Mouse (Mus musculus): ENCODE results near the gene Ebf1. TPM values are rescaled to one million over a fixed set of nuclear protein-coding genes. Genes with fewer than 3 reads are reported as not detected.

The Ebf1 gene
- total RNA-seq, 1 experiment from 2014 or later = 18.3 TPM

DNA sequence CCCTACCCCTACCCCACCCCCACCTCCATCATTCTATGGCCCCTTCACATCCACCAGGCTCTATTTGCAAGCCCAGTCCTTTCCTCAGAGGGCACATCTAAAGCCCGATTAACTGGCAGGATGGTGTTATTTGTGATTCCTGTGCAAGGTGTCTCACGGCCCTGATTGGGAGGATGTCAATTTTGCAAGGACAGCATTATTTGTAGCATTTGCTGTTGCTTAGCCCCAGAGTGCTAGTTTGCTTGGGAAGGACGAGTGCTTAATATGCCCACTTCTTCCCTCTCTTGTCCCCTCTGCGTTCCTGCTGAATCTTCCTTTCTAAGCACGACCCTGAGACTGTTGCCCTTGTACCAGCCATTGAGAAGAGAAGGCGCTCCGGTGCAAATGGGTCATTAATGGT is 337.2 kb downstream of the Ebf1 start:
- no peak for DNase-seq

DNA sequence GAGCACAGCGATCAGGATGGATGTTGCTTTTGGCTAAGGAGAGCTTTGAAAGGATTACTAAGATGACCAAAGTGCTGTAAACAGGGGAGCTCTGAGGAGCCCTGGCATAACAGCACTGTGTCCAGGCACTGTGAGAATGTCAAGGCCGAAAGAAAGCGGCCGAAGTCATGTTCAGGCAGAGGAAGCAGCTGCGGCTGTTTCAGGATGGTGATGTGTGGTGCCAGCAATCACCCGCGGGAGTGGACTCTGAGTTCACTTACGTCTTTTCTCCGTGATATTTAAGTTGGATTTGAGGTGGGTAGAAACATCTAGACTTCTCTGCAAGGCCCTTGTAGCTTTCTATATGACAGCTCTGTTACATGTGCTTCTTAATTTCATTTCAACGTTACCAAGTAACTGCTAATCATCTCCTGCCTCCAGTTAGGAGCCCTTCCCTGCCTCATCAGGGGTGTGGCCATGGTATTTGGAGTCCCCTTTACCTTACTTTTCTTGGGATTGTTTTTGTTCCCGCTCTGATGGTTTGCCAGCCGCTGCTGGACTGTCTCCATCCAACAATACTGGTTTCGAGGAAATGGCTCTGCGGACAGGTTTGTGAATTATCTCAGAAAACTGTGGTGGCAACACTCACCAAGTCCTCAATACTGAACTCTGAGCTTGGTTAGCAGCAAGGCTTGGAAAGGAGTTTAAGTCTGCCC is 345.8 kb downstream of the Ebf1 start:
- DNase-seq = peak; percentile 53

DNA sequence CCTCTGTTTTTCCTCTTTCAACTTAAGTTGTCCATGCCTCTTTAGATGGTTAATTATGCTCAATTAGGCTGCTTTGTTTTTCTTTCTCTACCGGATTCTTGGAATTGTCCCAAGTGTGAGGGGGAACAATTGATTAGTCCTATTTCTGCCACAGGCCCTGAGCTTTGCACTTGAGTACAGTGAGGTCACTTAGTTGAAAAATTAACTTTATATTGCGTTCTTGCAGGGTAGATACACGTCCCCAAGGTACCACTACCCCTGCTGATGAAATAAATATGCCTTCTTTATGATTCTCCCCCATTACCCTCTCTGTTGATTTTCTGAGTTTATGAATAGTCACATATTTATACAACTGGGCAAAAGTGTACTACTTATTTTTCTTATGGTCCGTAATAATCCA is 351.9 kb downstream of the Ebf1 start:
- no peak for DNase-seq

DNA sequence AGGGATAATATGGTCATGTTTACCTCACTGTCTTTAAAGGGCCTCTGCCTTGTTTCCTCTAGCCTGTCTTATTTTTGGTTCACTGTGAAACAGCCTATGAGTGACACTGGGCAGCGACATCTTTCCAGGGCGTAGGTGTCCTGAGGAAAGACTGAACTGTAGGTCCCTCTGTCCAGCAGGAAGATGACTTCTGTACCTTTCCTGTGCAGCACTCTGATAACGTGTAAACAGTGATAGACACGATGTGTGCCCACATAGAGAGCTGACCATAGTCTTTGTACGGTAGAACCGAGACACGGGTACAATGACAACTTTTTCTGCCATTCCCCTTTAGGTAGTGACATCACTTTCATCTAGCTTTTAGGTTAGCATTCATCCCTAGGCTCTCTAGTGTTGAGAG is 357.2 kb downstream of the Ebf1 start:
- DNase-seq = no peak

DNA sequence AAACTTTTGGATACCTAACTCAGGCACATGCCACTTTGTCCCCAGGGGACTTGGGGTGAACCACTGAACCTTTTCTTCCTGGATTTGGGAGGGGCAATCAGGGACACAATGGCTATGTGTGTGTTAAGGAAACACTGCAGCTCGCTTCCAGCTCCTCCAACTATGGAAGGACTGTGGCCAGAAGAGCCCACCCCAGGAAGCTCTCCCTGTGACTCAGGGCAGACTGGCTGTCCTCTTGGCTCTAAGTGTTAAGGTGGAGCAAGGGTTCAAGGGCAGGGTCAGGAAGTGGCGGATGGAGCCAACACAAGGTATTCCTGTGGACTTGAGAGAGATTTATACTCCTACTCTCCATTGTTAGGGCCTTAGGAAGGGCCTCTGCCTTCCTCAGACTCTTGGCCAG is 358.0 kb downstream of the Ebf1 start:
- peak; percentile 39 for DNase-seq

DNA sequence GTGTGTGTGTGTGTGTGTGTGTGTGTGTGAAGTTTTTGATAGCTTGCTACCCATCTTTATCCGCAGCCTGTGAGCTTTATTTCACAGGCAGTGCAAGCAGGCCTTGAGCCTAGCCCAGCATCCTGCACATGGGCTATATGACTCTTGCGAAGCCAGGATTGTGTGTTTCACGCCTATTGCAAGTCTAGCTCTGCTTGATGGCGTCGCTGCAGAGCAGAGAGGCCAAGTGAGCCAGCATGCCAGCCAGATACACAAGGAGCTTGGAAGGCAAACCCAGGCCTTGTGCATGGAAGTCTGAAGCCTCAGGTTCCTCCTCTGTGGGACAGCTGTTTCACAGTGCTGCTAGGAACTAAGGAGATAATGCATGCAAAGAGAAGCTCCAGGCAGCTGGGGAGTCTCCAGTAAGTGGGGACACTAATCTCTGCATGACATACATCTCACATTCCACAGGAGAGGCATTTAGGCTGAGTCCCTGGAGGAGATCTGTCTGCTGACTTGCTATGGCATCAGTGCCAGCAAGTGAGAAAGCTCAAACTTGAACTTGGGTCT is 359.2 kb downstream of the Ebf1 start:
- no peak for DNase-seq

DNA sequence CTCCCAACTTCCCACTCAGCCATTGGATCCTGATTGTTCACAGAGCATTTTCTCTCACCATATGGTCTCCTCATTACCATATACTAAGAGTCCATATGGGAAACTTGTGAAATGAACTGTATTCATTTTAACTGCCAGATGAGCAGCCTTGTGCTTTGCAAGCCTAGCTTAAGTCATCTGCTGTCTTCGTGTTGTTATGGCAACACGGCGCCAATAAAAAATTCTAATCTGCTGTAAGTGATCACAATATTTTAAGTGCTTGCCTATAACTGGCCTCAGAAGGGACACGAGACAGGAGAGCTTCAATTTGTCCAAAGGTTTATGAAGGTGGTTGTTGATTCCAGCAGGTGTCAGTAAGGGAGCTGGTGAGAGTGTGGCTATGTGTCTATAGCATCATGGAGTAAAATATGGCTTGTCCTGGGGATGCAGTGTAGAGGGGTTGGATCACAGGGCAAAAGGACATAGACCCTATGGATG is 360.8 kb downstream of the Ebf1 start:
- DNase-seq = no peak

DNA sequence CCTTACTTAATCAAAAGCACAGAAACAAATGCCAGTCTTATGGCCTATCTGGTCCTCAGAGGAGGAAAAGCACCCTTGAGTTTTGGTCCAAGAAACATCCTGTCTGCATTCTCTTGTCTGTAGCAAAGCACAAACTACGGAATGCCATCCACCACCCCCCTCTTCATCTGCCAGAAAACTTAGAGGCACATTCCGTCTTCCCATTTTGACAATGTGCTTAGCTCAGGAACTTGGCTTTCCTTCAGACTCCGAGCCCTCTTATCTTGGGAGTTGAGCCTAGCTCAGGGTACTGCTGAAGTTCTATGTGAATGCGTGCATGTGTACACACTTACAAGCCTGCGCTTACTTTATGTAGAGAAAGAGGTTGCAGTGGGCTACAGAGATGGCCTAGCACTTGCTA is 362.3 kb downstream of the Ebf1 start:
- no peak for DNase-seq

DNA sequence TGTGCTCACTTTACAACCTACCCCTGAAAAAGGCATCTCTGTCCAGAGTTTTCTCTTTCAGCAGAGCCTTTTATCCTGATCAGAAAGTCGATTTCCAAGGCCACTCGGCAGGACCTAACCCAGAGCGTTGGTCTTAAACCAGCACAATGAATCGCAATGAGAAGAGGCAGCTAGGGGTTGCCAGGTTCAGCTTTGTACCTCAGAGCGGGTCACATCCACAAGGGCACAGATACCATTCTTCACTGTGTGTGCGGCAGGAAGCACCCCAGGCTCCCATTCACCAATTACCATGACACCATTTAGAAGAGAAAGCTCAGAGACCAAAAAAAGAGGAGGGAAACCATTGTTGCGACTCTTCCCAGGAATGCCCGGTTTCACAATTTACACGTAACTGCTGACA is 365.1 kb downstream of the Ebf1 start:
- no peak for DNase-seq

DNA sequence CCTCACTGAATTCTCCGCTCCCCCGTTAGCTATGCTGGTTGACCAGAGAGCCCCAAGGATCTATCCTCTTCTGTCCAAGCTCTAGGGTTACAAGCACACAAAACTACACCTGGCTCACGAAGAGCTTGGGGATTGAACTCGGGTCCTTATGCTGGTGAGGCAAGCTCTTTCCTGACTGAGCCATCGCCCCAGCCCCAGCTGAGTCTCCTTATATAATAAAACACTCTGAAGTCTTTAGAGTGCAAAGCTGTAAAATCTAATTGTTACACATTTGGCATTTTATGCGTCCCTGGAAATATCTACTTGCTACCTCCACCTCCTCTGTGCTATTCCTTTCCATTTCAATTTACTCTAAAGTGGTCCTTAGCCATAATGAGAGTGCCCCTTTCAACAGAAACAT is 366.8 kb downstream of the Ebf1 start:
- no peak for DNase-seq

DNA sequence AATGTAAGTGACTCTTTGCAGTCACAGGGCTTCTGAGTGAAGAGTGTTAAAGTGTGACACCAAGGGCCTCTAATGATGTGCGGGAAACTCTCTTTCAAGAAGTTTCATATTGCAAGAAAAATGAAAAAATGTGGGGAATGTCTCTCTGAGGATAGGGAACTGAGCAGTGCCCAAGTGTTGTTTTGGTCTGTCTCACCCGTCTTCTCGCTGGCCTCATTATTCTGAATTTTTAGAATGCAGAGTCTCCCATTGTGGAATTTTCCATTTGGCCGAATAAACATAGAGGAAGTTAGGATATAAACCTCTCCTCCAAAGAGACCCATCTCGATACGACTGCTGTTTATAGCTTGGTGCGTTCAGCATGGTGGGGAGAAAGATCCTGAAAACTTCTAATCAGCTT is 367.3 kb downstream of the Ebf1 start:
- DNase-seq = no peak

DNA sequence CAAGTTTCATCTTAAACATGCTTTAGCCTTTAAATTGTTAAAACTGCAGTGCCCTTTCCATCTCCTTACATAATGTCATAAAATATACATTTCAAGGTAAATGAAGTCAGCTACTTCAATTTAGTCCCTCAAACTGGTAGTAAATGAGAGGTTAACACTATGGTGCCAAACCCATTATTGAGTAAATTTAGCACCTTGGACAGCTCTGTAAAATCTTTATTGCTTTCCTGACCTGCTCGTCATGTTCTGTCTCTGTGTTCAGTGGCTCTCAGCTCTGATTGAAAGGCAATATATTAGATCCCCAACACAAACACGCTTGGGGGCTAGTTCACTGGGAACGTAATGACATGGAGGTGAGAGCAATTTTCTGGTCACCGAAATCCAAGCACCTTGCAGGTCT is 370.7 kb downstream of the Ebf1 start:
- no peak for DNase-seq

DNA sequence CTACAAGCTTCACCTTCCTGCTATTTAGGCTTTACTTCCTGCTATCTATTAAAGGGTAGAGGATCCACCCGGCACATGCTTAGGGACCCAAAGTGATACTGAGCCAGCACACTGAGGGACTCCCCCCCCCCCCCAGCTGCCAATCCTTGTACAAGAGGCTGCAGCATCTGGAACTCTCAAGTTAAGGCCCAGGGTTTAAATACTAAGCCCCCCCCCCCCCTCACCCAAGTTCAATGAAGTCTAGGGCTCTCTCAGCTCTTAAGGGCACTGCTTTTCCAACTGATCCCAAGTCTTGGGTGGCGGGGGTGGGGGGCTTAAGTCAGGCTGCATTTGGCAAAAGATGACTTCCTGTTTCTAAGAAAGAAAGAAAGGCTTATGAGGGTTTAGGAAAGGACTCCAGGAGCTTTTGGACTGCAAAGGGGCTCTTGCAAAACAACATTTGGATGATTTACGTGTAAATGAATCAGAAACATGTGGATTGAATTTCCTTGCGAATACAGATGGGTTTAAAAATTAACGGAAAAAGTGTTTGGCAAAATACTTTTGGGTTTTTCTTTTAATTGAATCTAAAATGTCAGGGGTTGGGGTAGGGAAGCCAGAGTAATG is 385.7 kb downstream of the Ebf1 start:
- DNase-seq = no peak

DNA sequence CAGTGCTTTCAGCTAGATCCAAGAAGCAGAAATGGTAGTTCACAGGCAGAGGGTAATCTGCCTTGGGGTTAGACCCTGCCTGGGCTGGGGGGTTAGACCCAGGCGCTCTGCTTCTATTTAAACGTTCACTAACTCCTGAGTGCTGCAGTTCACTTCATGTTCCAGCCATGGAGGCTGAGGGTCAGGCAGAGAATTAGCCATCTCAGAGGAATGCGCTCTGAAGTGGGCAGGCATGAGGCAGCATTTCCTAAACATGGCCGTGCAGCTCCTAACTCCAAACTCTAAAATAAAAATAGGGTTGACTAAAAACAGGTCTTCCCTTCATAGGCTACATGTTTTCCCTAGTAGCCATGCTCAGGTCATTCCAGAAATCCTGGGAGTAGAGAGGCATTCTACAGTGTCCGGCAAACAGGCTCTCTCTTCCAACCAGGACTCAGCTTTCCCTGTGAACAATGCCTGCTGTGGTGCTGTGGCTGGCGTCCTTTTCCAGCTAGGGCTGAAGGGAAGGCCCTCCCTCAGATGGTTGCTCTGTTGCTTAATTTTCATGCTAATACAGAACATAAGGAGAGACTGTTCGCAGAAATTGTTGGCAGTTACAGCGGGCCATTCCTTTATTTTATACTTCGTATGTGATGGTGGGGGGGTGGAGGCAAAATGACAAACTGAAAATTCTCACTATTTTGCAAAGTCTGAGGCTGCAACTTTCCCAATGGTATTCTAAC is 386.8 kb downstream of the Ebf1 start:
- no peak for DNase-seq

DNA sequence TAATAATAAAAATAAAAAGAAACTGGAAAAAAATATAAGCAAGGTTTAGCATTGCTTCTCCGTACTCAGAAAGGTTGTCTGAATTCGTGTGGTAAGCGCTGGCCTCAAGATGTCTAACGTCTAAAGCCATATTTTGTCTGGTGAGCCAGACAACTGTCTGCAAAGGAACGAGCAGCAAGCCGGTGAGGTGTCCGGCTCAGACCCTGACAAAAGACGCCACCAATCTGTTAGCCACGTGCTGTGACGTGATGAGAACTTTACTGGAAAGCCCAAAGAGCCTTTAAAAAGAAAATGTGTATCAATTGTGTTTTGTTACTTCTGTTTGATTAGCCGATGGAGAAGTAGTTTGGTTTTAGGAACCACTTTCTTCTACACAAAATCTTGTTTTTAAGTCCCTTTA is 390.2 kb downstream of the Ebf1 start:
- no peak for DNase-seq

DNA sequence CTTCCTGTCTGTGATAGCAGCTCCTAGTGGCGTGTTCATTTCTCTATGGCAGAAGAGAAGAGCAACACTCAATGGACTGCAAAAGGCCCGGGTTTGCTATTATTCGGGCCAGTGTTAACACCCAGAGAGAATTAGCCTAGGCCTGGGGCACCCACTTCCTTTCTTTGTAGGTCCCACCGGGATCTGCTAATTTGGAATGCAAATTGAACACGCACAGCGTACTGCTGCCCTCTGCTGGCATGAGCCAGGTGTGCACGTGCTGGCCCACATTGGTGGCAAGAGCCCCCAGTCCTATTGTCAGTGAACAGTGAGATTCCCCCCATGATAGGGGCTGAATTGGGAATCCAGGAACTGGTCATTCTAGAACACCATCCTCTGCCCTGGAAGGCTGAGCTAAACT is 391.0 kb downstream of the Ebf1 start:
- DNase-seq = peak; percentile 84

DNA sequence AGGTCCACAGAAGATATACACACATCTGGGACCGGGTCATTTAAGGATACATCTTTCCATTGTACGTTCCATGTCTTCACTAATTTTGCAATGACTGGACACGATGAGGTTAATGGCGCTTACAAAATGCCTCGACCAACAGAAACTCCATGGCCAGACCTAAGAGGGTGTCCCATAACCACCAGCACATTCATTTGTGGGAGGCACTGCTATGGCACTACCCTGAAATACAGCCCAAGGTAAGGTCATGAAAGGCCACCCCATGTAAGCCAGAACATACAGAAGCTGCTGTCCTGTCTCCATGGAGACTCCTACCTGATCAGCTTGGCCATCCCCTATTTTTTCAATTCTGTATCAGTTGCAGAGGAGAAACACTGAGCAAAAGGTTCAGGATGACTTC is 391.6 kb downstream of the Ebf1 start:
- no peak for DNase-seq

DNA sequence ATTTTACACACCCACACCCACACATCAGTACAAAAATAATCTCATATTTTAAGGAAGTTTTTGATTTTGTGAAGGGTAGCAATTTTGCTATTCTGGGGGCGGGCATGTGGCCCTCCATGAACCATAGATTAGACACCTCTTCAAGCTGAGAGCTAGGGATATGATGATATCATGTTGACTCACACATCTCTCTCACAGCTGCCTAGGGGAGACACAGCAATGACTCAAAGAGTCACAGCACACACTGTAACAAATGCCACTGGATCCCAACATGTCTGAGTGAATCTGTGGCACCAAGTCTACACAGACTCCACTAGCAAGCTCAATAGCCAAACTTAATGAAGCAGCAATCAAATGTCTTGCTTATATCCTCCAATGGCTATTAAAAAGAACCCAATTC is 395.0 kb downstream of the Ebf1 start:
- no peak for DNase-seq

DNA sequence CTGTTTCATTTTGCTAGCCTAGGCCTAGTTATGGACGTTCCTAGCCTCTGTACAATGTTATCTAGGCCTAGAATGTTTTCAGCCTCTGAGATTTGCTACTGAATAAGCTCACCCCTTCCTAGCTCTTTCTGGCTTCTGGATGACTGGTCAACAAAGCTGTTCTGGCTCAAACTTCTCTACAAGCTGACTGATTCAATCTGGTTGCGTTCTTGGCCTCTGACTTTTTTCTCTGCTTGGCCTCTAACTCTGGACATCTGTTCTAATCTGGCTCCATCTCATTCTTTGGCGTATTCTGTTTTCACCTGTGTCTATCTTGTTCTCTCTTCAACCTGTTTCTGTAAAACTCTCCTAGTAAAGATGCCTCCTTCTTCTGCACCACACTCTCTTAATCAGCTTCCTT is 400.4 kb downstream of the Ebf1 start:
- DNase-seq = no peak

DNA sequence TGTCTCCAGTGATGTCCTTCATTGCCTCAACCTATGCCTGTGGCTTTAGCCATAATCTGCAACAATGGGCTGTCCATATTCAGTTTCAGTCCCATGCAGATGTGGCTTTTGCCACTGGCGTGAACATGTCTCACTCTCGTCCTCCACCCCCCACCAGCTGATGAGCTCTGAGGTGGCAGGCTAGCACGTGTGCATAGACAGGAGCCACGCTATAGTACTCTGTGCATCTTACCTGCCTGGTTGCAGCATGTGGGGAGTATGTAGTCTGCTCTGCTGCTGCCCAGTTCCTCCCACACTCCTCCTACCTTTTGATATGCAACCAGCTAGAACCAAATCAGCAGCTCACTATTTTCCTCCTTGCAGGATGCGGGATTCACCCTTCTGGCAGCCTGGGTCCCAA is 408.9 kb downstream of the Ebf1 start:
- no peak for DNase-seq

DNA sequence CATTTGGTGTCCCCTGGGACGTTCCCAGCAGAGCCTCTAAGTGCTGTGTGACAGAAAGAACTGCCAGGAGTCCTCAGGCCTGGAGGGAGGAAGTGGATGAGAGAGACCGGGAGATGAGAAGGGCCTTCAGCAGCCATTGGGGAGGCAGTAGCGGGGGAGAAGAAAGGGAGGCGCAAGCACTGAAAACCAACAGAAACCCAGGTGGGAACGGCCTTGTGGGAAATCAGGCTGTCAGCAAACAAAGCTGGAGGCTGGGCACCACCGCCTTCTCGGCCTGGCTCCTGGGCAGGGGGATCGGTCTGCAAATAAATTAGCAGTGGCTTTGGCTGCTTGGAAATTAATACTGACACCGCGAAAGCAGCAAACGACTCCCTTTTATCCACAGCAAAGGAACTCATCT is 409.6 kb downstream of the Ebf1 start:
- no peak for DNase-seq

DNA sequence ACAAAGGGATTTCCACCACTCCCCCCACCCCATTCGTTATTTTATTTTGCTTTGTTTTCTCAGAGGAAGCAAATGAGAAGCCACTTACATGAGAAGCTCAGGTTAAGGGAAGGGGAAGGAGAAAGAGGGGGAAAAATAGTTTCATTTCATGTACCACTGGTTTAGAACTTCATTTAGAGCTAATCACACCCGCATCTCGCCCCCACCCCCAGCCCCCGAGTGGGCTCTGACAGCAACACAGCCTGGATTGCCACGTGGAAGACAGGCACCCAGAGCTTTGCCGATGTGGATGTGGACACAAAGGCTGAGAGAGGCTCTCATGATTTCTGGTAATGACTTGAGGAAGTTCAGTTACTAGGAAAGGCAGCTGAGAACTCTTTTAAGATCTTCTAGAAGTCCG is 410.0 kb downstream of the Ebf1 start:
- DNase-seq = no peak

Measured in adrenal gland, postnatal 25 days (tissue).